Mouse (Mus musculus) activated CD4-positive, CD25-positive, alpha-beta regulatory T cell, adult 4 months (primary cell): ENCODE results near the gene Fam117a. TPM values are rescaled to one million over a fixed set of nuclear protein-coding genes. Genes with fewer than 3 reads are reported as not detected.

Source experiments
- ATAC-seq: one replicate; pipeline ENCODE4 v1.8.0; 2017
- polyA plus RNA-seq, 2 experiments: library from polyadenylated mRNA; unstranded; fragments of 100-300 nt; shearing (Covaris generic); gene quantifications; one replicate each; pipeline ENCODE4 v1.2.1; 2017

Fam117a gene
- 10 to 100 TPM; 17.4 to 21.9 TPM for polyA plus RNA-seq

GRCm38 (mm10) chr11:95336568-95337128, at the start of gene Fam117a:
Fam117a (plus strand) TSS chr11:95337018.
- ATAC-seq = peak; percentile 92

- ATAC-seq = no peak
Measured at GRCm38 (mm10) chr11:95291998-95292397, 44.8 kb upstream of the Fam117a start.

GRCm38 (mm10) chr11:95293017-95293624, 43.7 kb upstream of the Fam117a start:
- no peak for ATAC-seq

GRCm38 (mm10) chr11:95295736-95296135, 41.1 kb upstream of the Fam117a start:
- ATAC-seq = no peak

- ATAC-seq = no peak
Measured at GRCm38 (mm10) chr11:95298146-95298545, 38.7 kb upstream of the Fam117a start.

GRCm38 (mm10) chr11:95299886-95300285, 36.9 kb upstream of the Fam117a start:
- ATAC-seq = no peak

GRCm38 (mm10) chr11:95301772-95302171, 35.0 kb upstream of the Fam117a start:
- no peak for ATAC-seq

- ATAC-seq = no peak
Measured at GRCm38 (mm10) chr11:95305600-95305999, 31.2 kb upstream of the Fam117a start.

- ATAC-seq = no peak
Measured at GRCm38 (mm10) chr11:95307526-95307925, 29.3 kb upstream of the Fam117a start.

GRCm38 (mm10) chr11:95309510-95310006, 27.3 kb upstream of the Fam117a start:
- peak; percentile 79 for ATAC-seq

- ATAC-seq = peak; percentile 76
Measured at GRCm38 (mm10) chr11:95310007-95310647, 26.7 kb upstream of the Fam117a start, which contains the start of gene Kat7. Kat7 (minus strand) TSS chr11:95310246.

- ATAC-seq = no peak
Measured at GRCm38 (mm10) chr11:95310648-95311424, 26.0 kb upstream of the Fam117a start.

- ATAC-seq = no peak
Measured at GRCm38 (mm10) chr11:95311425-95311807, 25.4 kb upstream of the Fam117a start.

GRCm38 (mm10) chr11:95315215-95315955, 21.4 kb upstream of the Fam117a start:
- ATAC-seq = no peak

GRCm38 (mm10) chr11:95318116-95318515, 18.7 kb upstream of the Fam117a start:
- no peak for ATAC-seq

GRCm38 (mm10) chr11:95319506-95319905, 17.3 kb upstream of the Fam117a start:
- no peak for ATAC-seq

- ATAC-seq = no peak
Measured at GRCm38 (mm10) chr11:95320010-95320409, 16.8 kb upstream of the Fam117a start.

GRCm38 (mm10) chr11:95324181-95324580, 12.6 kb upstream of the Fam117a start:
- no peak for ATAC-seq

- ATAC-seq = no peak
Measured at GRCm38 (mm10) chr11:95325832-95326231, 11.0 kb upstream of the Fam117a start.

GRCm38 (mm10) chr11:95326243-95326642, 10.6 kb upstream of the Fam117a start:
- ATAC-seq = no peak

GRCm38 (mm10) chr11:95328629-95329028, 8.2 kb upstream of the Fam117a start:
- ATAC-seq = no peak

GRCm38 (mm10) chr11:95330662-95331061, 6.2 kb upstream of the Fam117a start:
- no peak for ATAC-seq
